Mouse (Mus musculus): Measurements from ENCODE around the gene Lctl.

The Lctl gene

DNA sequence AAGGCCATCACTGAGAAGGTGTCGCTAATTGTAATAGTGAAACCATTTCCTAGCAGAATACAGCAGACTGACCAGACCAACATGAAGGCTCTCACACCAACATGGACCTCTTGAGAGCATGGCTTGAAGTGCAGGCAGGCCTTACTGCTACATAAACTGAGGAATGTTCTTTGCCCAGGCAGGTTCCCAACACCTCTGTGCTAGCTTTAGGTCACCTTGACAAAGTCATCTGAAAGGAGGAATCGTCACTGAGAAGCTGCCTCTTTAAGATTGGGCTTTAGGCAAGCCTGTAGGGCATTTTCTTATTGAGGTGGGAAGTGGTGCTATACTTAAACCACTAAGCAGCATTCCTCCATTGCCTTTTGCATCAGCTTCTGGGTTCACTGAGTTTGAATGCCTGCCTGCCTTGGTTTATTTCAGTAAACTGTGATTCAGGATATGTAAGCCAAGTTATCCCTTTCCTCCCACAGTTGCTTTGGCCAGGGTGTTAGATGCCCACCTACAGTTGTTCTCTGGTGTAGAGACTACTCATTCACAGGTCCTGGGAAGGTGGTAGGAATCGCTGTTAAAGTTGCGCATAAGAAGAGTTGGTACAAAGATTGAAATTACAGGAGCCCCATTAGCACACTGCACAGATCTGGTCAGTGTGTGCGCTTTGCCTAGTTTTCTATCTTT is 67.4 kb downstream of the Lctl start:
- in situ Hi-C loops (cut with MboI, MseI) = loop anchor here (10.0 kb wide), 1 partner anchor 90 kb away; no protein-coding TSS in a partner anchor

Measured in T-helper 1 cell (primary cell).